Mouse (Mus musculus): ENCODE results near the gene Mtss1l.

Mtss1l gene

GRCm38 (mm10) chr8:110720685-110721598 lies at the start of gene Mtss1l:
Gene Mtss1l, plus strand, starts transcription at chr8:110721476.
- no peak for DNase-seq (ENCODE audit: low read depth, low spot score)

GRCm38 (mm10) chr8:110672133-110672532 lies 49.1 kb upstream of the Mtss1l start:
- DNase-seq (ENCODE audit: low read depth, low spot score), result no peak

- no peak for DNase-seq (ENCODE audit: low read depth, low spot score)
Measured at GRCm38 (mm10) chr8:110673168-110673567, 48.1 kb upstream of the Mtss1l start.

- no peak for DNase-seq (ENCODE audit: low read depth, low spot score)
Measured at GRCm38 (mm10) chr8:110674589-110674988, 46.7 kb upstream of the Mtss1l start.

GRCm38 (mm10) chr8:110676702-110677101 lies 44.6 kb upstream of the Mtss1l start:
- DNase-seq (ENCODE audit: low read depth, low spot score), result no peak

- no peak for DNase-seq (ENCODE audit: low read depth, low spot score)
Measured at GRCm38 (mm10) chr8:110677174-110677660, 44.1 kb upstream of the Mtss1l start.

- DNase-seq (ENCODE audit: low read depth, low spot score), result no peak
Measured at GRCm38 (mm10) chr8:110678989-110679388, 42.3 kb upstream of the Mtss1l start.

GRCm38 (mm10) chr8:110687726-110688125 lies 33.5 kb upstream of the Mtss1l start:
- DNase-seq (ENCODE audit: low read depth, low spot score), result no peak

- no peak for DNase-seq (ENCODE audit: low read depth, low spot score)
Measured at GRCm38 (mm10) chr8:110689961-110690360, 31.3 kb upstream of the Mtss1l start.

GRCm38 (mm10) chr8:110694226-110694625 lies 27.1 kb upstream of the Mtss1l start:
- DNase-seq (ENCODE audit: low read depth, low spot score), result no peak

GRCm38 (mm10) chr8:110694826-110695225 lies 26.4 kb upstream of the Mtss1l start:
- no peak for DNase-seq (ENCODE audit: low read depth, low spot score)

GRCm38 (mm10) chr8:110695431-110695830 lies 25.8 kb upstream of the Mtss1l start:
- no peak for DNase-seq (ENCODE audit: low read depth, low spot score)

- no peak for DNase-seq (ENCODE audit: low read depth, low spot score)
Measured at GRCm38 (mm10) chr8:110696051-110696450, 25.2 kb upstream of the Mtss1l start.

- no peak for DNase-seq (ENCODE audit: low read depth, low spot score)
Measured at GRCm38 (mm10) chr8:110697571-110697970, 23.7 kb upstream of the Mtss1l start.

- no peak for DNase-seq (ENCODE audit: low read depth, low spot score)
Measured at GRCm38 (mm10) chr8:110698098-110698497, 23.2 kb upstream of the Mtss1l start.

GRCm38 (mm10) chr8:110699501-110699900 lies 21.8 kb upstream of the Mtss1l start:
- no peak for DNase-seq (ENCODE audit: low read depth, low spot score)

- DNase-seq (ENCODE audit: low read depth, low spot score), result no peak
Measured at GRCm38 (mm10) chr8:110700561-110700960, 20.7 kb upstream of the Mtss1l start.

GRCm38 (mm10) chr8:110702636-110703459 lies 18.4 kb upstream of the Mtss1l start:
- no peak for DNase-seq (ENCODE audit: low read depth, low spot score)

- peak; percentile 61 for DNase-seq (ENCODE audit: low read depth, low spot score)
Measured at GRCm38 (mm10) chr8:110703460-110704061, 17.7 kb upstream of the Mtss1l start.

GRCm38 (mm10) chr8:110704103-110704502 lies 17.2 kb upstream of the Mtss1l start:
- no peak for DNase-seq (ENCODE audit: low read depth, low spot score)

- no peak for DNase-seq (ENCODE audit: low read depth, low spot score)
Measured at GRCm38 (mm10) chr8:110705391-110706287, 15.6 kb upstream of the Mtss1l start.
